In genomic region chr16:5131251-5131922, GRCm38 (mm10) we compare ENCODE assay signal across 9 mouse cellular contexts. TPM values are rescaled to one million over a fixed set of nuclear protein-coding genes. Genes with fewer than 3 reads are reported as not detected.
DNase-seq lines count a peak whose midpoint lies in the region; ATAC-seq and TF ChIP-seq lines count a peak whose summit lies in the region.
"Had no signal": no experiment of that assay in that cellular context is flagged by ENCODE, and none has a peak within 500 bp of the region (broad histone marks: within the 10 kb centered on the region; RNA-seq: fewer than 3 reads in every experiment).

No protein-coding gene starts in this region.

- TF ChIP-seq EP300 in ES-Bruce4 (IDR thresholded peaks at IDR 0.05; ENCODE audit: insufficient read depth, low read depth, low read length) = no peak

- 2% methylated on average over 25 of the region's 25 CpGs for WGBS in hindbrain, embryonic 12.5 days
- WGBS in hindbrain, embryonic 11.5 days = 2% methylated on average over 25 of the region's 25 CpGs
- WGBS in heart, embryonic 11.5 days (ENCODE audit: insufficient replicate concordance) = 5% methylated on average over 25 of the region's 25 CpGs
- 4% methylated on average over 25 of the region's 25 CpGs for WGBS in liver, embryonic 16.5 days (ENCODE audit: insufficient replicate concordance)

- H3K36me3 ChIP-seq in hindbrain, embryonic 12.5 days = no peaks in the 10 kb centered on the region
- H3K36me3 ChIP-seq in hindbrain, embryonic 11.5 days (ENCODE audit: control insufficient read depth, insufficient read depth, low read length) = no peaks in the 10 kb centered on the region
- no peaks in the 10 kb centered on the region for H3K36me3 ChIP-seq in ES-Bruce4 (ENCODE audit: control insufficient read depth, insufficient read depth, low read length, poor library complexity, severe bottlenecking)
- H3K36me3 ChIP-seq in heart, embryonic 11.5 days (ENCODE audit: control insufficient read depth, insufficient read depth, low read length) = no peaks in the 10 kb centered on the region
- no peaks in the 10 kb centered on the region for H3K36me3 ChIP-seq in liver, embryonic 16.5 days (ENCODE audit: control insufficient read depth, insufficient read depth)

- no peak for ATAC-seq in hindbrain, embryonic 12.5 days (ENCODE audit: low FRiP score)
- no peak for ATAC-seq in hindbrain, embryonic 11.5 days (ENCODE audit: low FRiP score)
- ATAC-seq in heart, embryonic 11.5 days (replicated peaks; ENCODE audit: insufficient number of reproducible peaks, low FRiP score, low TSS enrichment) = no peak
- no peak for ATAC-seq in liver, embryonic 16.5 days (ENCODE audit: low read depth)
- no peak for ATAC-seq in CD4-positive, CD25-positive, alpha-beta regulatory T cell, adult 4 months

- H3K9me3 ChIP-seq in hindbrain, embryonic 12.5 days (replicated peaks) = no peaks in the 10 kb centered on the region
- no peaks in the 10 kb centered on the region for H3K9me3 ChIP-seq in hindbrain, embryonic 11.5 days (ENCODE audit: control insufficient read depth, low read length)
- no peaks in the 10 kb centered on the region for H3K9me3 ChIP-seq in ES-Bruce4 (replicated peaks; ENCODE audit: control insufficient read depth, insufficient read depth, low read length, poor library complexity, severe bottlenecking)
- H3K9me3 ChIP-seq in heart, embryonic 11.5 days (replicated peaks; ENCODE audit: control insufficient read depth, low read length) = no peaks in the 10 kb centered on the region
- H3K9me3 ChIP-seq in liver, embryonic 16.5 days (replicated peaks; ENCODE audit: control insufficient read depth, low read length) = no peaks in the 10 kb centered on the region

- no peak for DNase-seq in hindbrain, embryonic 11.5 days (ENCODE audit: low spot score)
- no peak for DNase-seq in thymus, postnatal 14 days
- DNase-seq in ovary, postnatal 36 days (ENCODE audit: low spot score) = no peak
- DNase-seq: spleen, adult 18-20 months had no signal

- TF ChIP-seq POLR2A in ES-Bruce4 (IDR thresholded peaks at IDR 0.05; ENCODE audit: insufficient read depth, low read length) = no peak

- H3K4me2 ChIP-seq in hindbrain, embryonic 12.5 days (replicated peaks) = peak overlapping the region; percentile 50
- no peak overlapping the region; the same call in 1 of the 2 replicates for H3K4me2 ChIP-seq in hindbrain, embryonic 11.5 days (replicated peaks; ENCODE audit: low read depth, low read length)
- H3K4me2 ChIP-seq in heart, embryonic 11.5 days = peak overlapping the region; percentile 73
- peak overlapping the region; percentile 61 for H3K4me2 ChIP-seq in liver, embryonic 16.5 days (ENCODE audit: low read depth, low read length)

- no peak overlapping the region for H3K9ac ChIP-seq in hindbrain, embryonic 12.5 days
- no peak overlapping the region for H3K9ac ChIP-seq in hindbrain, embryonic 11.5 days (ENCODE audit: low read depth, low read length)
- peak overlapping the region; percentile 55 for H3K9ac ChIP-seq in ES-Bruce4 (ENCODE audit: low read depth, poor library complexity, severe bottlenecking)
- no peak overlapping the region for H3K9ac ChIP-seq in heart, embryonic 11.5 days (ENCODE audit: low read depth, low read length)
- H3K9ac ChIP-seq in liver, embryonic 16.5 days (ENCODE audit: low read depth, low read length) = no peak overlapping the region

- peaks cover 12% of the 10 kb centered on the region for H3K4me1 ChIP-seq in hindbrain, embryonic 12.5 days
- no peaks in the 10 kb centered on the region for H3K4me1 ChIP-seq in hindbrain, embryonic 11.5 days (replicated peaks; ENCODE audit: control insufficient read depth, insufficient read depth, low read length)
- peaks cover 2% of the 10 kb centered on the region for H3K4me1 ChIP-seq in ES-Bruce4 (ENCODE audit: control insufficient read depth, insufficient read depth, low read length)
- peaks cover 18% of the 10 kb centered on the region for H3K4me1 ChIP-seq in heart, embryonic 11.5 days (ENCODE audit: control insufficient read depth, insufficient read depth, low read length)
- peaks cover 4% of the 10 kb centered on the region for H3K4me1 ChIP-seq in liver, embryonic 16.5 days (ENCODE audit: control insufficient read depth, low read depth, low read length)

- H3K27ac ChIP-seq in hindbrain, embryonic 12.5 days = no peak overlapping the region
- no peak overlapping the region for H3K27ac ChIP-seq in hindbrain, embryonic 11.5 days (ENCODE audit: low read depth, low read length)
- no peak overlapping the region for H3K27ac ChIP-seq in ES-Bruce4 (ENCODE audit: insufficient read depth, low read length)
- no peak overlapping the region for H3K27ac ChIP-seq in heart, embryonic 11.5 days (ENCODE audit: low read depth, low read length)
- H3K27ac ChIP-seq in liver, embryonic 16.5 days (ENCODE audit: low read length) = no peak overlapping the region

- H3K4me3 ChIP-seq in hindbrain, embryonic 12.5 days = peak overlapping the region; percentile 33
- H3K4me3 ChIP-seq in hindbrain, embryonic 11.5 days (ENCODE audit: low read depth, low read length) = no peak overlapping the region
- H3K4me3 ChIP-seq in ES-Bruce4 (ENCODE audit: low read depth, low read length) = peak overlapping the region; percentile 76
- peak overlapping the region; percentile 50 for H3K4me3 ChIP-seq in heart, embryonic 11.5 days (ENCODE audit: low read depth, low read length)
- peak overlapping the region; percentile 56 for H3K4me3 ChIP-seq in liver, embryonic 16.5 days (ENCODE audit: low read depth, low read length)

- TF ChIP-seq CTCF in ES-Bruce4 (IDR thresholded peaks at IDR 0.05; ENCODE audit: low read depth, low read length) = no peak

- H3K27me3 ChIP-seq in hindbrain, embryonic 12.5 days = peaks cover 71% of the 10 kb centered on the region
- peaks cover 42% of the 10 kb centered on the region for H3K27me3 ChIP-seq in hindbrain, embryonic 11.5 days (ENCODE audit: control insufficient read depth, insufficient read depth, low read length)
- H3K27me3 ChIP-seq in ES-Bruce4 (ENCODE audit: control insufficient read depth, insufficient read depth, low read length, poor library complexity, severe bottlenecking) = no peaks in the 10 kb centered on the region; the same call in 1 of the 2 replicates
- peaks cover 69% of the 10 kb centered on the region for H3K27me3 ChIP-seq in heart, embryonic 11.5 days (ENCODE audit: control insufficient read depth, insufficient read depth, low read length)
- peaks cover 29% of the 10 kb centered on the region for H3K27me3 ChIP-seq in liver, embryonic 16.5 days (ENCODE audit: control insufficient read depth, insufficient read depth, low read depth, low read length)

RNA-seq across cellular contexts. Expression of gene Ppl, which starts 0.8 kb away (rescaled TPM):
- polyA plus RNA-seq in hindbrain, embryonic 12.5 days (2016; fragmentation: Nextera tagmentation; extraction: Ambion mirVana) = 1.3 and 1.7 TPM in 2 replicates
- 0.81 and 1.2 TPM in 2 replicates for polyA plus RNA-seq in hindbrain, embryonic 11.5 days (2014; fragmentation: Nextera tagmentation; extraction: Ambion mirVana)
- polyA plus RNA-seq in ES-Bruce4 (2011; ENCODE audit: insufficient read depth, insufficient read length, low read depth, missing spikeins) = 11.4 and 12.1 TPM in 2 replicates
- 1.3 and 1.6 TPM in 2 replicates for polyA plus RNA-seq in heart, embryonic 11.5 days (2014; fragmentation: Nextera tagmentation; extraction: Ambion mirVana)
- 0.53 and 0.65 TPM in 2 replicates for polyA plus RNA-seq in liver, embryonic 16.5 days (2015; fragmentation: Nextera tagmentation; extraction: Ambion mirVana)
- under 1 TPM; 0.11 to 0.23 TPM for polyA plus RNA-seq in CD4-positive, CD25-positive, alpha-beta regulatory T cell, adult 4 months (2017; shearing (Covaris generic))

RNA-seq across cellular contexts. Expression of gene Sec14l5, which starts 15.5 kb away (rescaled TPM):
- 1.1 and 1.4 TPM in 2 replicates for polyA plus RNA-seq in hindbrain, embryonic 12.5 days (2016; fragmentation: Nextera tagmentation; extraction: Ambion mirVana)
- polyA plus RNA-seq in hindbrain, embryonic 11.5 days (2014; fragmentation: Nextera tagmentation; extraction: Ambion mirVana) = 0.54 and 0.62 TPM in 2 replicates
- polyA plus RNA-seq in ES-Bruce4 (2011; ENCODE audit: insufficient read depth, insufficient read length, low read depth, missing spikeins) = 2.4 and 3.0 TPM in 2 replicates
- 0.11 TPM in 1 of 2 replicates, not detected in the other for polyA plus RNA-seq in heart, embryonic 11.5 days (2014; fragmentation: Nextera tagmentation; extraction: Ambion mirVana)
- 0.04 and 0.05 TPM in 2 replicates for polyA plus RNA-seq in liver, embryonic 16.5 days (2015; fragmentation: Nextera tagmentation; extraction: Ambion mirVana)
- polyA plus RNA-seq in CD4-positive, CD25-positive, alpha-beta regulatory T cell, adult 4 months (2017; shearing (Covaris generic)) = not detected
